Mouse (Mus musculus): ENCODE data around the gene 9130213A22Rik.

- TF ChIP-seq CTCF (IDR thresholded peaks at IDR 0.05; ENCODE audit: insufficient read depth, low read length) (no peak), POLR2A (IDR thresholded peaks at IDR 0.05; ENCODE audit: borderline replicate concordance, extremely low read depth, low read depth, low read length) (no peak)
These were observed 43.5 kb downstream of the 9130213A22Rik start for GRCm38 (mm10) chr11:69078805-69079438.
